Mouse (Mus musculus): ENCODE measurements at regions not wholly inside any gene's neighbourhood (a gene's known extent, or its start where the extent isn't known, plus 50 kb on each side); places are given as distances from the start of the nearest gene placed in this dataset.

- no peak for DNase-seq
Observed at GRCm38 (mm10) chr2:50627501-50627900, 330.9 kb upstream of the Mmadhc start.

DNA sequence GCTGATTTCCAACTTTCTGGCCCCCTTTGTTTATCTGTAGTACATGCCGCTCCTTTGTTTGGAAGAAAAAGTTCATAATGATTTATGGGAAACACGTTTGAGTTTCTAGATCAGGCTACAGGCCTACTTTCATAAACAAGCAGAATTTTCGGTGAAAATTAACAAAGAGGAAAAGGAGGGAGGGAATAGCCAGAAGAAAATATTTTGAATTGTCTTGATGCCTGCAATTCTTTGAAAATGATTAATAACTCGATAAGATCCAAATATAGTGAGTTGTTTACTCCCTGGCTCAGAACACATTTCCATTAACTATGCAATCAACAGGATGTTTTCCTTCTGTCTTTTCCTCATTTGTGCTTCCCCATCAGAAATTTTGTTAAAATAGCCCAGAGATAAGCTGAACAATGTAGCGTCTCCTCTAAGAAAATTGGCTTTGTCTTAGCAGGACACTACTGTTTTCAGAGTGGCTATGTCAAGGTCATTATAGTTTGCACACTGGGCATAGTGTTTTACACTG lies 328.7 kb upstream of the Mmadhc start:
- no peak for DNase-seq

GRCm38 (mm10) chr2:50609086-50609485 lies 312.5 kb upstream of the Mmadhc start:
- DNase-seq = no peak

DNA sequence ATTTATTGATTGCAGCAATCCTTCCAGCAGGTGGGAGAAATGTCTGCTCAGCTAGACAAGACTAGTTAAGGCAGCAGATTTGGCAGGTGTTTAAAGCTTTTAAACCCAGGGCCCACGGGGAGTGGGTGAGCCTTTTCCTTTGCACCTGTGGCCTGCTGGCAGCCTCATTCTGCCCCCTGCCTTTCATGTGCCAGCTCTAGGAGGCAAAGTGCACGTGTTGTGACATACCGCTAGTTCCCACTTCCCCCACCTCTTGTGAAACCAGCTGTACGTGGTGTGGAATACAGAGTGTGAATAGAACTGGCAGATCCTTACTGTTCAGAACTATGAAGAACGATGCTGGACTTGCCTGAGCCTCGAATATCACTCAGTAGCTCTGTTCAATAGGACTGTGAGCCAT lies 292.6 kb upstream of the Mmadhc start:
- DNase-seq = peak; percentile 75 to 83

- DNase-seq = no peak
Observed at GRCm38 (mm10) chr2:50588652-50589051, 292.1 kb upstream of the Mmadhc start.

- no peak for DNase-seq
Observed at GRCm38 (mm10) chr2:50586321-50587050, 289.9 kb upstream of the Mmadhc start.

DNA sequence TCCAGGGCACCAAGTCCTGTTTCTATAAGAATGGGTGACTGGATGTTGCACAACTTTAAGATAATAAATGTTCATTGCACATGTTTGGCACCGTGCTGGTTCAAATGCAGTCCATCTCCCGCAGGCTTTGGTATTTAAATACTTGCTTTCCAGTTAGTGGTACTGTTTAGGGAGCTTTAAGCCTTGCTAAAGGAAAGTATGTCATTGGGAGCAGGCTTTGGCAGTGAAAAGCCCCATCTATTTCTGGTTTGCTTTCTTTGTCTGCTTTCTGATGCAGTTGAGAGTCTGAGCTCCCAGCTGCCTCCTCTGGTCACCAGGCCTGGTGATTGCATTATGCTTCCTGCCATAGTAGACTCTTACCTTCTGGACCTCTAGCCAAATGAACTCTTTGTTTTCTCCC lies 283.0 kb upstream of the Mmadhc start:
- DNase-seq = no peak

GRCm38 (mm10) chr2:50578278-50579043 lies 281.9 kb upstream of the Mmadhc start:
- no peak for DNase-seq

GRCm38 (mm10) chr2:50577736-50578135 lies 281.1 kb upstream of the Mmadhc start:
- no peak for DNase-seq

GRCm38 (mm10) chr2:50573455-50573854 lies 276.9 kb upstream of the Mmadhc start:
- no peak for DNase-seq

GRCm38 (mm10) chr2:50571021-50571420 lies 274.4 kb upstream of the Mmadhc start:
- DNase-seq = no peak

DNA sequence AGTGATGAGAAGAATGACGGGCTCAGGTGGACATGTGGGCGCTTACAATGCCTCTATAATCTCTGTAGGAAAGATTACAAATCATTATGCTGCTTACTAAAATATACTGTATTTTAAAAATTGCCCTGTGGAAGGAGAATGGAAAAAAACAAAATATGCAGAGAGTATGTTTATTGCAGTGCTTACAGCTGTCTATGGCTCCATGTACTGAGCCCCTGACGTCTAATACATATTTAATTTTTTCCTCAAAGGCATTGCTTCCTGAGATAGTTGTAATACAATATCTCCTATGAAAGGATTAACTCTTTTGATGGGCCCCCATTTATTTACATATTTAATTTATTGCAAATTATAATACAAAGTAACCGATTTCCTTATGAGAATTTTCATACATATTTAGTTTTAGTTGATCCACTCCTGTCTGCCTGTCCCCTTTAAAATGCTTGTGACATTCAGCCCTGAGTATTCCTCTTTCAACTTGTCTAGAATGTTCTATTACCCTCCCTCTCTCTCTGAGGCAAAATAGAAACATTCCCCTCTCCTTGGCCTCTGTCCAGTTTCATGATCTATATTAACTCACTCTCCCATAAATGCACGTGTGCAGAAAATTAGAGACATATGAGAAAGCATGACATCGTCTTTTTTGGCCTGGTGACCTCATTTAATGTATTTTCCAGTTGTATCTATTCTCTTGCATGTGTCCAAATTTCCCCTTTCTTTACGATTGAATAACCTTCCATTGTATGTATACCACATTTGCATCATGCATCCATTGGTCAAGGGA lies 273.1 kb upstream of the Mmadhc start:
- no peak for DNase-seq

DNA sequence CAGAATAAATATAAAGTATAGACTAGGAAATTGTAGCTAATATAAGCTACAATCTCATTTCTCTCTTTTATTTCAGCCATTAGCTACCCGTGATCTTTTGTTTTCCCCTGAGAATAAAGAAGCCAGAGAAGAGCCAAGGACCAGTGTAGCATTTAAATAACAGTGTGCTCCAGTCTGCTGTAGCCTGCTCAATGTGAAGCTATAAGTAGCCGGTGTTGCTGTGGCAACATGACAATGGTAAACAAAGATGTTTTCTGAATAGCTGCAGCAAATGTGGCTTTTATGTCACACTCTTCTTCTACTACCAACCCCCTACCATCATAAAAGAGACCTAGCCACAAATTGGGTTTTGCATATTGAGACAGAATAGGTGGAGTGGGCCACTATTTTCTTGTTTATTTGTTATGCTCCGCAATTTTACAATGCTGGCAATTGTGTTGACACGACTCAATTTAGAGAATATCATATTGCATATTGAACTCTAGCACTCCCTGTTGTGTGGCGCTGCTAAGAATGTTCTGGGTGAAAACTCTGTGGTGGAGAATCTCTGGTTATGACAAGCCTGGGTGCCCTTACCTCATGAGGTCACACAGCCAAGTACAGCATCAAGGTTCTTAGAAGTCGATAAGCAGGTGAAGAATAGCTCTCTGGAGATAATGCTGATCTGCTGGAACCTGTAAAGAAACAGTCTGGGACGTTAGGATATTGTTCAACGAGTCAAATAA lies 272.3 kb upstream of the Mmadhc start:
- DNase-seq = no peak

GRCm38 (mm10) chr2:50567542-50567941 lies 270.9 kb upstream of the Mmadhc start:
- no peak for DNase-seq

DNA sequence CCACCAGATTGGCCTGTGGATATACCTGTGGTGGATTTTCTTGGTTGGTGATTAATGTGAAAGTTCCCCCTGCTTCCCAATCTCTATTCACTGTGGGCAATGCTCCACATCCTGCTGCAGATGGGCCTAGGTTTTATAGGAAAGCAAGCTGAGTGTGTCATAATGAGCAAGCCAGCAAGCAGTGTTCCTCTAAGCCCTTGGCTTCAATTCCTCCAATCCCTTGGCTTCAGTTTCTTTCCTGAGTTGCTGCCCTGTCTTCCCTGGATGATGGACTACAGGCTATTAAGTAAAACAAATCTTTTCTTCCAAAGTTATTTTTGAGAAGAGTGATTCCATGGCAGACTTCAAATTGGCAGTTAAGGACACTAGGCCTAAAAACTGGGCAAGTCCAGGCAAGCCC lies 257.4 kb upstream of the Mmadhc start:
- DNase-seq = no peak

GRCm38 (mm10) chr2:50552437-50552836 lies 255.8 kb upstream of the Mmadhc start:
- no peak for DNase-seq

GRCm38 (mm10) chr2:50549871-50550270 lies 253.3 kb upstream of the Mmadhc start:
- DNase-seq = no peak

- DNase-seq = no peak
Observed at GRCm38 (mm10) chr2:50539741-50540441, 243.3 kb upstream of the Mmadhc start.

DNA sequence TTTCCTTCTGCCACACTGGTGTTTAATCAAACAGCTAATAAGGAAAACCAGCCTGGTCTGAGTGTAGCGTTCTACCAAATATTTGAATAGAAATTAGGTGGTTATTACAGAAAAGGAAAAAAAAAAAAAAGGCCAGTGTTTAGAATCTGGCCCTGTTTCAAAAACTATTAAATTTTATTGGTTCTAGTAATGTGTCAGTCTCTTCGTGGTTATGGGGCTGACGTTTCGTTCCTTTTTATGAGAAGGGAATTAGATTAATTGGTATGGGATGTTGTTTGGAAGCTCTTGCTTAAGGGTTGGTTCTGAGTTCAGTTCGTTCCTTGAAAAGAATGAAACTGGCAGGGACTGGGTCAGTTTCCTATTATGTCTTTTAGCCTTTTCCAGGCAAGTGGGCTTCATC lies 241.5 kb upstream of the Mmadhc start:
- no peak for DNase-seq

- DNase-seq = no peak
Observed at GRCm38 (mm10) chr2:50535085-50535878, 238.7 kb upstream of the Mmadhc start.

DNA sequence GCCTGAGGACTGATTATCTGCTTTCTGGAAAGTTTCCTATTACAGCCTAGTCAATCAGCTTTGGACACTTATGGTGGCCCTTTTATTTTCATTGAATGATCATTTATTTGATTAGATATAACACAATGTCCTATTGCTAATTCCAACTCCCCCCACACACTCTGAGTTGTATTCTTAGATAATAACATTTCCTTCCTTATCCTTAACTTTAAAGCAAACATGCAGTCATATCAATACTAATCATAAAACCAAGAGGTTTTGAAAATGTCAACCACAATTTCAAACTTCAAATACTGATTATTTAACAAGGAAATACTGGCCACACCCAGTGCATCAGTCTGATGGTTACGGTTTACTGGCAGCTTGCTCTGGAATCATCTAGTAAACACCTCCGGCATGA lies 237.1 kb upstream of the Mmadhc start:
- DNase-seq = no peak

Data from thymus, adult 18-20 months (tissue).